Mouse (Mus musculus) intestine, embryonic 16.5 days (tissue): ENCODE measurements around the gene Ring1. TPM values are rescaled to one million over a fixed set of nuclear protein-coding genes. Genes with fewer than 3 reads are reported as not detected.

Experiments
- microRNA counts: library from miRNA; unstranded; fragments of <30 nt; microRNA quantifications from one replicate; lab custom pipeline; 2016
- microRNA-seq: library from miRNA; unstranded; fragments of <30 nt; microRNA quantifications from one replicate; pipeline ENCODE4, GENCODE M21; 2016
- polyA plus RNA-seq: library from polyadenylated mRNA; unstranded; fragments of >200 nt; fragmentation: Nextera tagmentation; extraction: Ambion mirVana; gene quantifications from 2 replicates; pipeline ENCODE4 v1.2.1, GENCODE M21; 2015

The Ring1 gene
- polyA plus RNA-seq, 1 experiment from 2014 or later = 9.3 TPM

MicroRNAs encoded within 50 kb of the gene (microRNA counts, 519-probe panel; counts per million panel counts)
- microRNA mmu-miR-219 (lab: Ali Mortazavi, UCI) = 982 counts per million, percentile 3 among the panel's probes with 10 or more counts

Small RNAs within 50 kb of the gene (microRNA-seq; reads per million reads assigned to microRNA genes)
- gene Mir219a-1 (not detected), gene Mir219c (not detected)

Other genes with a start within 250 kb of the Ring1 start
- gene Angptl4, start 242.8 kb downstream of the Ring1 start, polyA plus RNA-seq = 22.4 and 24.5 TPM in 2 replicates
- 22.7 and 23.5 TPM in 2 replicates for gene Kank3, start 214.2 kb downstream of the Ring1 start, polyA plus RNA-seq
- gene Rps28, start 200.1 kb downstream of the Ring1 start, polyA plus RNA-seq = 838 and 894 TPM in 2 replicates
- gene Ndufa7, start 200.1 kb downstream of the Ring1 start, polyA plus RNA-seq = 533 and 550 TPM in 2 replicates
- 47.6 and 53.8 TPM in 2 replicates for gene Cd320, start 181.6 kb downstream of the Ring1 start, polyA plus RNA-seq
- not detected in 2 replicates for gene Gm7029, start 150.8 kb downstream of the Ring1 start, polyA plus RNA-seq
- 5.9 and 7.0 TPM in 2 replicates for gene Kifc1, start 134.0 kb downstream of the Ring1 start, polyA plus RNA-seq
- gene Platr17, start 119.5 kb downstream of the Ring1 start, polyA plus RNA-seq = 0.40 TPM in 1 of 2 replicates, not detected in the other
- 37.6 and 41.6 TPM in 2 replicates for gene Daxx, start 115.3 kb downstream of the Ring1 start, polyA plus RNA-seq
- gene Tapbp, start 108.8 kb downstream of the Ring1 start, polyA plus RNA-seq = 44.5 and 45.8 TPM in 2 replicates
- 12.9 and 15.0 TPM in 2 replicates for gene Zbtb22, start 108.8 kb downstream of the Ring1 start, polyA plus RNA-seq
- gene Rgl2, start 95.1 kb downstream of the Ring1 start, polyA plus RNA-seq = 24.4 and 25.9 TPM in 2 replicates
- 150 and 167 TPM in 2 replicates for gene Pfdn6, start 84.3 kb downstream of the Ring1 start, polyA plus RNA-seq
- gene Wdr46, start 84.0 kb downstream of the Ring1 start, polyA plus RNA-seq = 24.3 and 26.1 TPM in 2 replicates
- 12.6 and 15.5 TPM in 2 replicates for gene B3galt4, start 73.2 kb downstream of the Ring1 start, polyA plus RNA-seq
- gene Vps52, start 68.9 kb downstream of the Ring1 start, polyA plus RNA-seq = 46.3 and 48.1 TPM in 2 replicates
- gene Rps18, start 68.7 kb downstream of the Ring1 start, polyA plus RNA-seq = 1,753 and 1,902 TPM in 2 replicates
- 307 and 325 TPM in 2 replicates for gene H2-K1, start 24.3 kb downstream of the Ring1 start, polyA plus RNA-seq
- gene H2-Ke6, start 3.4 kb upstream of the Ring1 start, polyA plus RNA-seq = 66.0 and 66.7 TPM in 2 replicates
- 171 and 176 TPM in 2 replicates for gene Slc39a7, start 7.0 kb upstream of the Ring1 start, polyA plus RNA-seq
- 37.6 and 38.4 TPM in 2 replicates for gene Rxrb, start 7.1 kb upstream of the Ring1 start, polyA plus RNA-seq
- 0.20 and 0.45 TPM in 2 replicates for gene Col11a2, start 14.8 kb upstream of the Ring1 start, polyA plus RNA-seq
- gene H2-Oa, start 67.7 kb upstream of the Ring1 start, polyA plus RNA-seq = 0.62 and 0.95 TPM in 2 replicates
- 13.4 and 15.3 TPM in 2 replicates for gene H2-DMa, start 94.9 kb upstream of the Ring1 start, polyA plus RNA-seq
- 72.3 and 73.0 TPM in 2 replicates for gene Brd2, start 98.0 kb upstream of the Ring1 start, polyA plus RNA-seq
- gene H2-DMb2, start 118.6 kb upstream of the Ring1 start, polyA plus RNA-seq = 0.87 and 0.99 TPM in 2 replicates
- 3.0 and 3.6 TPM in 2 replicates for gene H2-DMb1, start 128.4 kb upstream of the Ring1 start, polyA plus RNA-seq
- gene Tap1, start 162.9 kb upstream of the Ring1 start, polyA plus RNA-seq = 8.4 and 8.5 TPM in 2 replicates
- 13.4 and 15.3 TPM in 2 replicates for gene Psmb9, start 163.1 kb upstream of the Ring1 start, polyA plus RNA-seq
- gene Psmb8, start 173.0 kb upstream of the Ring1 start, polyA plus RNA-seq = 20.7 and 23.1 TPM in 2 replicates
- gene Tap2, start 178.8 kb upstream of the Ring1 start, polyA plus RNA-seq = 7.2 and 9.1 TPM in 2 replicates
- 0.15 and 0.21 TPM in 2 replicates for gene H2-Ob, start 214.2 kb upstream of the Ring1 start, polyA plus RNA-seq
- 28.5 and 30.9 TPM in 2 replicates for gene H2-Ab1, start 233.0 kb upstream of the Ring1 start, polyA plus RNA-seq